In genomic region chr2:105337171-105337875, GRCm38 (mm10) we compare ENCODE assay signal across 19 mouse cellular contexts.
DNase-seq lines count a peak whose midpoint lies in the region; ATAC-seq lines count a peak whose summit lies in the region.
"Had no signal": no experiment of that assay in that cellular context is flagged by ENCODE, and none has a peak within 500 bp of the region (broad histone marks: within the 10 kb centered on the region; RNA-seq: fewer than 3 reads in every experiment).

No protein-coding gene starts in this region.

- DNase-seq in embryo, embryonic 10.5 days (ENCODE audit: low spot score) = peak; percentile 8
- DNase-seq in embryo, embryonic 10 days (ENCODE audit: low spot score) = no peak
- no peak for DNase-seq in kidney, postnatal 10 days
- DNase-seq in retina, postnatal 1 day = peak; percentile 82
- no peak for DNase-seq in spleen, postnatal 10 days (ENCODE audit: low spot score in 2 of 2)
- DNase-seq: cerebellum, adult 8-10 months; lung, postnatal 4 days; thymus, adult 2 months; thymus, postnatal 4 days had no signal

- no peaks in the 10 kb centered on the region for H3K9me3 ChIP-seq in kidney, embryonic 16.5 days (ENCODE audit: low read length)
- no peaks in the 10 kb centered on the region for H3K9me3 ChIP-seq in neural tube, embryonic 13.5 days
- H3K9me3 ChIP-seq in neural tube, embryonic 15.5 days (replicated peaks) = no peaks in the 10 kb centered on the region
- H3K9me3 ChIP-seq: heart, embryonic 10.5 days had no signal

- 27% methylated on average over 8 of the region's 8 CpGs for WGBS in kidney, embryonic 16.5 days
- WGBS in neural tube, embryonic 13.5 days = 23% methylated on average over 8 of the region's 8 CpGs
- WGBS in neural tube, embryonic 15.5 days = 17% methylated on average over 8 of the region's 8 CpGs

- H3K4me3 ChIP-seq in kidney, embryonic 16.5 days (ENCODE audit: low read length) = no peak overlapping the region
- H3K4me3 ChIP-seq in neural tube, embryonic 13.5 days = no peak overlapping the region
- H3K4me3 ChIP-seq in neural tube, embryonic 15.5 days (replicated peaks) = no peak overlapping the region
- H3K4me3 ChIP-seq: heart, embryonic 10.5 days; myocyte had no signal

- no peaks in the 10 kb centered on the region for H3K36me3 ChIP-seq in kidney, embryonic 16.5 days (ENCODE audit: insufficient read depth, low read length)
- no peaks in the 10 kb centered on the region for H3K36me3 ChIP-seq in neural tube, embryonic 13.5 days
- no peaks in the 10 kb centered on the region for H3K36me3 ChIP-seq in neural tube, embryonic 15.5 days
- H3K36me3 ChIP-seq: heart, embryonic 10.5 days had no signal

- ATAC-seq in kidney, embryonic 16.5 days (ENCODE audit: low FRiP score, low TSS enrichment) = no peak
- no peak for ATAC-seq in neural tube, embryonic 13.5 days (ENCODE audit: low read depth)
- ATAC-seq in neural tube, embryonic 15.5 days (ENCODE audit: low FRiP score) = no peak
- ATAC-seq: CD4-positive, CD25-positive, alpha-beta regulatory T cell, adult 4 months; hindbrain, postnatal 0 days; intestine, embryonic 16.5 days; midbrain, embryonic 16.5 days had no signal

- no peak overlapping the region for H3K4me2 ChIP-seq in kidney, embryonic 16.5 days (replicated peaks; ENCODE audit: low read depth, low read length)
- H3K4me2 ChIP-seq in neural tube, embryonic 13.5 days = peak overlapping the region; percentile 17; the same call in 1 of the 2 replicates
- H3K4me2 ChIP-seq in neural tube, embryonic 15.5 days = no peak overlapping the region

- H3K9ac ChIP-seq in kidney, embryonic 16.5 days (replicated peaks; ENCODE audit: low read length) = no peak overlapping the region
- no peak overlapping the region for H3K9ac ChIP-seq in neural tube, embryonic 13.5 days
- no peak overlapping the region for H3K9ac ChIP-seq in neural tube, embryonic 15.5 days (replicated peaks)

- peak overlapping the region; percentile 58; the same call in 1 of the 2 replicates for H3K27ac ChIP-seq in kidney, embryonic 16.5 days (ENCODE audit: low read length)
- H3K27ac ChIP-seq in neural tube, embryonic 13.5 days (replicated peaks) = no peak overlapping the region
- H3K27ac ChIP-seq in neural tube, embryonic 15.5 days (replicated peaks) = no peak overlapping the region
- H3K27ac ChIP-seq: heart, embryonic 10.5 days; hindbrain, postnatal 0 days; stomach, postnatal 0 days had no signal

- peaks cover 20% of the 10 kb centered on the region for H3K4me1 ChIP-seq in kidney, embryonic 16.5 days (ENCODE audit: insufficient read depth, low read length)
- H3K4me1 ChIP-seq in neural tube, embryonic 13.5 days (replicated peaks) = peaks cover 21% of the 10 kb centered on the region
- peaks cover 27% of the 10 kb centered on the region for H3K4me1 ChIP-seq in neural tube, embryonic 15.5 days

- H3K27me3 ChIP-seq in kidney, embryonic 16.5 days (ENCODE audit: insufficient read depth, low read length) = peaks cover 3% of the 10 kb centered on the region; the same call in 1 of the 2 replicates
- peaks cover 22% of the 10 kb centered on the region for H3K27me3 ChIP-seq in neural tube, embryonic 13.5 days
- peaks cover 7% of the 10 kb centered on the region; the same call in 1 of the 2 replicates for H3K27me3 ChIP-seq in neural tube, embryonic 15.5 days (replicated peaks)

Comparison
In these comparisons a context has a peak if more than half of its experiments do, and no peak if none do; other contexts are left out.
1. DNase-seq: peak in embryo, embryonic 10.5 days (single experiment) and retina, postnatal 1 day (single experiment); none in embryo, embryonic 10 days (single experiment), kidney, postnatal 10 days (single experiment) and spleen, postnatal 10 days (0 of 2).